Mouse (Mus musculus) ovary, postnatal 10 days (tissue): ENCODE measurements around the gene Btbd35f19.
"Not testable (repeated sequence)": the region's sequence is repeated elsewhere in the genome, so short reads cannot be mapped to it uniquely, and the experiment has no call there.

Source experiments
- DNase-seq: peaks from one replicate; pipeline ENCODE4 v3.0.0; 2022; ENCODE audit warnings: low spot score

Btbd35f19 gene

DNA sequence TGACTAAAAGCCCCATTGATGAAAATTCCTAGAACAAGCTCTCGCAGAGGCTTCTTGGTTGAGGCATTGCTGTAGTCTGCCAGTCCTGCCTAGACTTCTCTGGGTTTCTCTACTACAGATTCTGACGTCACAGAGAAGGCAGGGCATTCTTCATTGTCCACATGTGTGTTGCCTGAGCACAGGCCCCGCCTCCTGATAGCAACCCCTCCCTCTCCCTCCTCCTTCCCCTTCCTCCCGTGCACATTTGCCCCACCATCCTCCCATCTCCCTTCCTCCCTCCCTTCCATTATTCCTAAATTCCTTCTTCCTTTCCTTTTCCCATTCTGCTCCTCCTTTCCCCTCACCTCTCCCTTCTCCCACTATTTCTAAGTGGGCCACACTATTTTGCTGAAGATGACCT is at the start of gene Btbd35f19:
Gene Btbd35f19 (minus strand): TSS at position 101 of the 400 bp plus-strand sequence.
- DNase-seq: not testable (repeated sequence)

DNA sequence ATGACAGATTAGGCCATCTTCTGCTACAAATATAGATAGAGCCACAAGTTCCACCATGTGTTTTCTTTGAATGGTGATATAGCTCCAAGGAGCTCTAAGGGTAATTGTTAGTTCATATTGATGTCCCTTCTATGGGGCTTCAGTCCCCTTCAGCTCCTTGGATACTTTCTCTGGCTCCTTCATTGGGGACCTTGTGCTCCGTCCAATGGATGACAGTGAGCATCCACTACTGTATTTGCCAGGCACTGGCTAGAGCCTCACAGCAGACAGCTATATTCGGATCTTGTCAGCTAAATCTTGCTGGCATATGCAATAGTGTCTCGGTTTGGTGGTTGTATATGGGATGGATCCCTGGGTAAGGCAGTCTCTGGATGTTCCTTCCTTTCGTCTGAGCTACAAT is 41.8 kb downstream of the Btbd35f19 start:
- DNase-seq: peak; percentile 1

DNA sequence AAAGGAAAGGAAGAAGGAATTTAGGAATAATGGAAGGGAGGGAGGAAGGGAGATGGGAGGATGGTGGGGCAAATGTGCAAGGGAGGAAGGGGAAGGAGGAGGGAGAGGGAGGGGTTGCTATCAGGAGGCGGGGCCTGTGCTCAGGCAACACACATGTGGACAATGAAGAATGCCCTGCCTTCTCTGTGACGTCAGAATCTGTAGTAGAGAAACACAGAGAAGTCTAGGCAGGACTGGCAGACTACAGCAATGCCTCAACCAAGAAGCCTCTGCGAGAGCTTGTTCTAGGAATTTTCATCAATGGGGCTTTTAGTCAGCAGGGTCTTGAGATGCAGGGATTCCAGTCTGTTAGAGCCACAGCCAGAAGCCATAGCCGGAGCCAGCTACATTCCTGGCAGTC is 47.6 kb downstream of the Btbd35f19 start, which contains the start of gene Btbd35f26:
Gene Btbd35f26 (plus strand): TSS at position 301 of the 400 bp plus-strand sequence.
- not testable (repeated sequence) for DNase-seq
